Mouse (Mus musculus) kidney, embryonic 16.5 days (tissue): ENCODE data around the gene Olfr978. TPM values are rescaled to one million over a fixed set of nuclear protein-coding genes. Genes with fewer than 3 reads are reported as not detected.
"Not testable (repeated sequence)": the region's sequence is repeated elsewhere in the genome, so short reads cannot be mapped to it uniquely, and the experiment has no call there.

Source experiments
- ATAC-seq: fragments of 200-750 bp; cut with Nextera tagmentation; 2 replicates; pipeline ENCODE4 v1.8.0; 2017; ENCODE audit warnings: moderate TSS enrichment; ENCODE audit not compliant: low FRiP score, low TSS enrichment
- H3K27ac ChIP-seq: fragments of 300-500 bp; sonication (generic); 2 replicates; pipeline ENCODE4 v1.5.1; 2014; ENCODE audit warnings: low read length
- H3K27me3 ChIP-seq: fragments of 300-500 bp; sonication (generic); 2 replicates; pipeline ENCODE4 v1.6.1; 2014; ENCODE audit warnings: low read length, control low read depth, mixed read lengths; ENCODE audit not compliant: insufficient read depth
- H3K36me3 ChIP-seq: fragments of 300-500 bp; sonication (generic); 2 replicates; pipeline ENCODE4 v1.6.1; 2014; ENCODE audit warnings: low read length, control low read depth, mixed read lengths; ENCODE audit not compliant: insufficient read depth
- H3K4me1 ChIP-seq: fragments of 300-500 bp; sonication (generic); 2 replicates; pipeline ENCODE4 v1.6.1; 2014; ENCODE audit warnings: low read length, control low read depth, mixed read lengths; ENCODE audit not compliant: insufficient read depth
- H3K4me2 ChIP-seq: fragments of 300-500 bp; sonication (generic); replicated peaks from 2 replicates; pipeline ENCODE4 v1.6.1; 2014; ENCODE audit warnings: low read depth, low read length
- H3K4me3 ChIP-seq: fragments of 300-500 bp; sonication (generic); 2 replicates; pipeline ENCODE4 v1.5.1; 2014; ENCODE audit warnings: mild to moderate bottlenecking, low read length
- H3K9ac ChIP-seq: fragments of 300-500 bp; sonication (generic); replicated peaks from 2 replicates; pipeline ENCODE4 v1.6.1; 2014; ENCODE audit warnings: low read length
- H3K9me3 ChIP-seq: fragments of 300-500 bp; sonication (generic); 2 replicates; pipeline ENCODE4 v1.6.1; 2016; ENCODE audit warnings: low read length, control low read depth
- WGBS: fragments of 180-500 bp; shearing (Covaris S2); extraction: QIAGEN DNeasy Blood & Tissue Kit; methylation state at CpG from one replicate; pipeline ENCODE4 v1.1.7; 2014; 5-methylcytosine and 5-hydroxymethylcytosine counted together
- polyA plus RNA-seq: library from polyadenylated mRNA; unstranded; fragments of >200 nt; fragmentation: Nextera tagmentation; extraction: Ambion mirVana; gene quantifications from 2 replicates; pipeline ENCODE4 v1.2.1, GENCODE M21; 2015

Olfr978 gene
- polyA plus RNA-seq = not detected in 2 replicates

- no peak within 1 kb of the TSS for H3K4me2 ChIP-seq
- H3K4me1 ChIP-seq = no peaks in the 10 kb centered on the region
- H3K27me3 ChIP-seq = no peaks in the 10 kb centered on the region
- ATAC-seq = no peak
- H3K9ac ChIP-seq = no peak within 1 kb of the TSS
- H3K4me3 ChIP-seq = no peak within 1 kb of the TSS
- H3K9me3 ChIP-seq = no peaks in the 10 kb centered on the region
- H3K36me3 ChIP-seq = no peaks in the 10 kb centered on the region
- 93% methylated on average over 2 of the region's 2 CpGs for WGBS
- no peak within 1 kb of the TSS for H3K27ac ChIP-seq
These were observed at the start of gene Olfr978 for GRCm38 (mm10) chr9:39991813-39992212. Olfr978 (plus strand) TSS chr9:39992113.

- no peak for ATAC-seq
- Histone ChIP-seq H3K27ac (no peak within 1 kb of the TSS), H3K9me3 (no peaks in the 10 kb centered on the region), H3K4me2 (no peak within 1 kb of the TSS), H3K36me3 (no peaks in the 10 kb centered on the region), H3K27me3 (no peaks in the 10 kb centered on the region), H3K9ac (no peak within 1 kb of the TSS), H3K4me3 (no peak within 1 kb of the TSS), H3K4me1 (no peaks in the 10 kb centered on the region)
- WGBS = 81% methylated on average over 1 of the region's 1 CpGs
These were observed 40.0 kb upstream of the Olfr978 start, which contains the start of gene Olfr975 for GRCm38 (mm10) chr9:39951946-39952345. Olfr975 (minus strand) TSS chr9:39952046.

DNA sequence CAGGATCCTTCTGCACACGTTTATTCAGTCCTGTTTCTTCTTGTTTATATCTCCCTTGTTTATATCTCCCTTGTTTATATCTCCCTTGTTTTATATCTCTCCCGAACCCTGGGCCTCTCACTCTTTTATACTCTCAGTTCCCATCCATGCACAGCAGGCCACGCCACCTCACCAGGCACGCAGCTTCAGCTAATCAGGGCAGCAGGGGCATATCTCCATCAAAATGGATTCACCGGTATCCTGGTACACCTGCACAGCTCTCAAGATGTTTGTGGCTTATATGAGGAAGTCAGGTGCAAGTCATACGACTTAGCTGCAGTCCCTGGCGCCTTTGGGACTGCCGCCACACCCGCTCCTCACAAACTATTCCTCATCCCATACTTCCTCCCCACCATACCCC, 30.9 kb upstream of the Olfr978 start, which contains the start of gene Olfr976:
Gene Olfr976, minus strand, starts transcription at position 101 of the 400 bp plus-strand sequence.
- H3K27me3 ChIP-seq, H3K4me1 ChIP-seq, H3K4me2 ChIP-seq, H3K9ac ChIP-seq, H3K36me3 ChIP-seq, H3K9me3 ChIP-seq, H3K27ac ChIP-seq, H3K4me3 ChIP-seq, ATAC-seq: not testable (repeated sequence)
- WGBS = 85% methylated on average over 5 of the region's 9 CpGs

- ATAC-seq, H3K36me3 ChIP-seq, H3K9me3 ChIP-seq, H3K27me3 ChIP-seq, H3K9ac ChIP-seq, H3K4me1 ChIP-seq, H3K27ac ChIP-seq, H3K4me2 ChIP-seq, H3K4me3 ChIP-seq: not testable (repeated sequence)
- 86% methylated on average over 1 of the region's 1 CpGs for WGBS
These were observed 15.2 kb upstream of the Olfr978 start for GRCm38 (mm10) chr9:39976581-39977145.

DNA sequence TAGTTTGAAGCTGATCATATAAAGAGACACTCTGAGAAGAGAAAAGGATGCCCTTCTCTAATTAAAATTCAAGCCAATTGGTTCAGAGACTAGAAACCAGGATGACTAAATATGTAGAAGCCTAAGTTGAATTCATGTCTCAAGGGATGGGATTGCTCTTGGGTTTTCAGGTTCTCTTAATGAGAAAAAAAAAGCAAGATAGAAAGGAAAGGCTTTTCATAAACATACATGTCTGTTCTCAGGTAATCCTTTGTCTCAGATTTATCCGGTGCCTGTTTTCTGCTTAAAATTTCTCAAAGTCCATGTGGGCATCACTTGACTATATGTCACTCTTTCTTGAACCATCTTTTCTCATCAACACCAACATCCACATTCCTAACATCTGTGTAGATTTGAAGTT, 11.5 kb downstream of the Olfr978 start, which contains the start of gene Olfr979:
Gene Olfr979, minus strand, starts transcription at position 101 of the 400 bp plus-strand sequence.
- WGBS = 95% methylated on average over 1 of the region's 1 CpGs
- Histone ChIP-seq H3K9ac (no peak within 1 kb of the TSS), H3K27ac (no peak within 1 kb of the TSS)

GRCm38 (mm10) chr9:40009482-40009881, 17.6 kb downstream of the Olfr978 start, which contains the start of gene Olfr980:
Olfr980 (minus strand) TSS chr9:40009582.
- H3K4me2 ChIP-seq = no peak within 1 kb of the TSS
- no peaks in the 10 kb centered on the region for H3K9me3 ChIP-seq
- WGBS = 89% methylated on average over 1 of the region's 1 CpGs
- no peaks in the 10 kb centered on the region for H3K27me3 ChIP-seq
- H3K4me1 ChIP-seq = no peaks in the 10 kb centered on the region
- ATAC-seq = no peak
- H3K27ac ChIP-seq = no peak within 1 kb of the TSS
- no peak within 1 kb of the TSS for H3K9ac ChIP-seq
- H3K4me3 ChIP-seq = no peak within 1 kb of the TSS
- H3K36me3 ChIP-seq = no peaks in the 10 kb centered on the region

More for the DNA sequence above, 11.5 kb downstream of the Olfr978 start, which contains the start of gene Olfr979:
- no peaks in the 10 kb centered on the region for H3K9me3 ChIP-seq
- H3K36me3 ChIP-seq = no peaks in the 10 kb centered on the region
- no peaks in the 10 kb centered on the region for H3K27me3 ChIP-seq
- H3K4me1 ChIP-seq = no peaks in the 10 kb centered on the region
- no peak within 1 kb of the TSS for H3K4me3 ChIP-seq
- no peak within 1 kb of the TSS for H3K4me2 ChIP-seq
- no peak for ATAC-seq

GRCm38 (mm10) chr9:40021164-40021563, 29.3 kb downstream of the Olfr978 start, which contains the start of gene Olfr981:
Olfr981 (plus strand) TSS chr9:40021464.
- ATAC-seq = no peak
- Histone ChIP-seq H3K9ac (no peak within 1 kb of the TSS), H3K4me3 (no peak within 1 kb of the TSS), H3K27ac (no peak within 1 kb of the TSS), H3K4me2 (no peak within 1 kb of the TSS), H3K4me1 (no peaks in the 10 kb centered on the region), H3K36me3 (no peaks in the 10 kb centered on the region), H3K27me3 (no peaks in the 10 kb centered on the region), H3K9me3 (no peaks in the 10 kb centered on the region)
- WGBS = 71% methylated on average over 2 of the region's 2 CpGs

Other genes with a start within 250 kb of the Olfr978 start
- gene Olfr967, start 245.9 kb upstream of the Olfr978 start, polyA plus RNA-seq = not detected in 2 replicates
- gene Olfr968, start 208.9 kb upstream of the Olfr978 start, polyA plus RNA-seq = not detected in 2 replicates
- not detected in 2 replicates for gene Olfr969, start 201.2 kb upstream of the Olfr978 start, polyA plus RNA-seq
- gene Olfr970, start 183.3 kb upstream of the Olfr978 start, polyA plus RNA-seq = not detected in 2 replicates
- not detected in 2 replicates for gene Olfr971, start 155.2 kb upstream of the Olfr978 start, polyA plus RNA-seq
- not detected in 2 replicates for gene Olfr972, start 125.7 kb upstream of the Olfr978 start, polyA plus RNA-seq
- not detected in 2 replicates for gene Olfr229, start 84.8 kb upstream of the Olfr978 start, polyA plus RNA-seq
- not detected in 2 replicates for gene Olfr974, start 54.6 kb upstream of the Olfr978 start, polyA plus RNA-seq
- gene Olfr975, start 40.1 kb upstream of the Olfr978 start, polyA plus RNA-seq = not detected in 2 replicates
- gene Olfr976, start 31.0 kb upstream of the Olfr978 start, polyA plus RNA-seq = not detected in 2 replicates
- gene Olfr979, start 11.4 kb downstream of the Olfr978 start, polyA plus RNA-seq = not detected in 2 replicates
- not detected in 2 replicates for gene Olfr980, start 17.5 kb downstream of the Olfr978 start, polyA plus RNA-seq
- not detected in 2 replicates for gene Olfr981, start 29.4 kb downstream of the Olfr978 start, polyA plus RNA-seq
- gene Olfr982, start 81.7 kb downstream of the Olfr978 start, polyA plus RNA-seq = not detected in 2 replicates
- not detected in 2 replicates for gene Olfr983, start 101.5 kb downstream of the Olfr978 start, polyA plus RNA-seq
- not detected in 2 replicates for gene Olfr984, start 122.1 kb downstream of the Olfr978 start, polyA plus RNA-seq
- not detected in 2 replicates for gene Olfr985, start 138.1 kb downstream of the Olfr978 start, polyA plus RNA-seq
- gene Tmem225, start 156.0 kb downstream of the Olfr978 start, polyA plus RNA-seq = not detected in 2 replicates
- gene Olfr986, start 188.8 kb downstream of the Olfr978 start, polyA plus RNA-seq = not detected in 2 replicates
- 7.3 and 7.8 TPM in 2 replicates for gene Zfp202, start 200.2 kb downstream of the Olfr978 start, polyA plus RNA-seq